Mouse (Mus musculus) liver, adult 2 months (tissue): ENCODE measurements at regions not wholly inside any gene's neighbourhood (a gene's known extent, or its start where the extent isn't known, plus 50 kb on each side); places are given as distances from the start of the nearest gene placed in this dataset.

Source experiments
- CTCF ChIP-seq: fragments of 200-500 bp; IDR thresholded peaks from 2 replicates; pipeline ENCODE4 v1.5.1; 2011; ENCODE audit warnings: low read depth, low read length, control low read depth
- POLR2A ChIP-seq: fragments of 200-500 bp; IDR thresholded peaks from 2 replicates; pipeline ENCODE4 v1.6.1; 2011; ENCODE audit warnings: low read length, control low read depth; ENCODE audit not compliant: insufficient read depth; ENCODE audit errors: extremely low read depth

DNA sequence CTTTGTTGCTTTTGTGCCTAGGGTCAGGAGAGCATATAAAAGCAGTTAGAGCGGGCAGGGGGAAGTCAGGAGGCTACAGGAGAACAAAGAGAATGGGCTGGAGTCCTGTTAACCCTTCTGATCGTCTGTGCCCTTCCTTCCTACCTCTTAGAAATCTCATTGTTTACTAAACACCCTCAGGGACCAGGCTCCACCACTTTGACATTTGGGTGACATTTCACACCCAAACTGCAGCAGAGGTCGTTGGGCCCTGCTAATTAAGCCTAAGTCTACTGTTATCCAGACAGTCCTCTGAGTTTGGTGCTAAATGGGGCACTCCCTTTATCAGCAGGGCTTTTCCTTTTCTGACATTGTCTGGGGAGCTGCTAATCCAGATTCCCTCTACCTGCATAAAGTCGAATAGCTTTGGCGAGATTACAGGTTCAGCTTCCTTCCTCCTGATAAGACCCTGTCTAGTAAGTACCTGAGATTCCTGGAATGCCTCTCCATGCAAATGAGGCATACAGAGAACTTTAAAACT lies 84.2 kb upstream of the Arglu1 start:
- TF ChIP-seq CTCF: no peak
- no peak for TF ChIP-seq POLR2A
